Mouse (Mus musculus) lung, postnatal 0 days (tissue): Measurements from ENCODE around the gene Cebpe. TPM values are rescaled to one million over a fixed set of nuclear protein-coding genes. Genes with fewer than 3 reads are reported as not detected.

ENCODE experiments used
- ATAC-seq: fragments of 200-750 bp; cut with Nextera tagmentation; 2 replicates; pipeline ENCODE4 v1.8.0; 2017; ENCODE audit warnings: moderate library complexity
- DNase-seq: peaks from one replicate; pipeline ENCODE4 v3.0.0-alpha.2; 2016; ENCODE audit warnings: low spot score
- H3K27ac ChIP-seq: fragments of 300-500 bp; sonication (generic); 2 replicates; pipeline ENCODE4 v1.5.1; 2014; ENCODE audit warnings: antibody characterized with exemption, mild to moderate bottlenecking, low read length, mixed read lengths
- H3K27me3 ChIP-seq: fragments of 300-500 bp; sonication (generic); replicated peaks from 2 replicates; pipeline ENCODE4 v1.6.1; 2014; ENCODE audit warnings: low read length, mixed read lengths; ENCODE audit not compliant: insufficient read depth
- H3K36me3 ChIP-seq: fragments of 300-500 bp; sonication (generic); 2 replicates; pipeline ENCODE4 v1.6.1; 2014; ENCODE audit warnings: low read length, mixed read lengths; ENCODE audit not compliant: insufficient read depth
- H3K4me1 ChIP-seq: fragments of 300-500 bp; sonication (generic); 2 replicates; pipeline ENCODE4 v1.6.1; 2014; ENCODE audit warnings: antibody characterized with exemption, low read depth, low read length, mixed read lengths; ENCODE audit not compliant: insufficient read depth
- H3K4me2 ChIP-seq: fragments of 300-500 bp; sonication (generic); replicated peaks from 2 replicates; pipeline ENCODE4 v1.6.1; 2014; ENCODE audit warnings: low read depth, mild to moderate bottlenecking, low read length, moderate library complexity, mixed read lengths
- H3K4me3 ChIP-seq: fragments of 300-500 bp; sonication (generic); 2 replicates; pipeline ENCODE4 v1.5.1; 2014; ENCODE audit warnings: low read depth, low read length
- H3K9ac ChIP-seq: fragments of 300-500 bp; sonication (generic); replicated peaks from 2 replicates; pipeline ENCODE4 v1.6.1; 2014; ENCODE audit warnings: low read depth, mild to moderate bottlenecking
- H3K9me3 ChIP-seq: fragments of 300-500 bp; sonication (generic); 2 replicates; pipeline ENCODE4 v1.6.1; 2016; ENCODE audit warnings: low read length, mixed read lengths
- CTCF ChIP-seq: IDR thresholded peaks from 2 replicates; pipeline ENCODE4 v1.5.1; 2016; ENCODE audit warnings: antibody characterized with exemption, mild to moderate bottlenecking
- EP300 ChIP-seq: IDR thresholded peaks from 2 replicates; pipeline ENCODE4 v1.6.1; 2016; ENCODE audit warnings: antibody characterized with exemption, mild to moderate bottlenecking, control low read depth
- WGBS: fragments of 180-500 bp; shearing (Covaris S2); extraction: QIAGEN DNeasy Blood & Tissue Kit; methylation state at CpG from one replicate; pipeline ENCODE4 v1.1.7; 2014; 5-methylcytosine and 5-hydroxymethylcytosine counted together
- polyA plus RNA-seq: library from polyadenylated mRNA; unstranded; fragments of >200 nt; fragmentation: Nextera tagmentation; extraction: Ambion mirVana; gene quantifications from 2 replicates; pipeline ENCODE4 v1.2.1, GENCODE M21; 2015

Cebpe gene
- polyA plus RNA-seq, 1 experiment from 2014 or later: 0.58 TPM

GRCm38 (mm10) chr14:54749238-54749637, 37.3 kb upstream of the Cebpe start:
- WGBS: 45% methylated on average over 4 of the region's 4 CpGs
- TF ChIP-seq EP300 (no peak), CTCF (no peak)
- H3K4me2 ChIP-seq: no peak overlapping the region
- DNase-seq (no peak), ATAC-seq (no peak)
- no peak overlapping the region for H3K9ac ChIP-seq
- H3K27ac ChIP-seq: no peak overlapping the region
- H3K36me3 ChIP-seq: no peaks in the 10 kb centered on the region
- no peaks in the 10 kb centered on the region for H3K9me3 ChIP-seq
- no peaks in the 10 kb centered on the region for H3K4me1 ChIP-seq
- no peaks in the 10 kb centered on the region for H3K27me3 ChIP-seq
- no peak overlapping the region for H3K4me3 ChIP-seq

- WGBS: 64% methylated on average over 16 of the region's 16 CpGs
- no peak overlapping the region for H3K27ac ChIP-seq
- no peaks in the 10 kb centered on the region for H3K27me3 ChIP-seq
- peak; percentile 12; the same call in 1 of the 2 replicates for ATAC-seq
- no peak for DNase-seq
- no peak overlapping the region for H3K9ac ChIP-seq
- H3K4me2 ChIP-seq: no peak overlapping the region
- no peaks in the 10 kb centered on the region for H3K36me3 ChIP-seq
- no peak overlapping the region for H3K4me3 ChIP-seq
- no peaks in the 10 kb centered on the region for H3K4me1 ChIP-seq
- H3K9me3 ChIP-seq: no peaks in the 10 kb centered on the region
- no peak for TF ChIP-seq CTCF
- no peak for TF ChIP-seq EP300
These were observed 36.3 kb upstream of the Cebpe start for GRCm38 (mm10) chr14:54747942-54748917.

GRCm38 (mm10) chr14:54746038-54746437, 34.1 kb upstream of the Cebpe start:
- WGBS: 83% methylated on average over 9 of the region's 9 CpGs
- Histone ChIP-seq H3K9me3 (no peaks in the 10 kb centered on the region), H3K36me3 (no peaks in the 10 kb centered on the region), H3K4me1 (no peaks in the 10 kb centered on the region), H3K27ac (no peak overlapping the region), H3K4me3 (no peak overlapping the region), H3K4me2 (no peak overlapping the region), H3K9ac (no peak overlapping the region), H3K27me3 (no peaks in the 10 kb centered on the region)
- ATAC-seq (no peak), DNase-seq (no peak)
- TF ChIP-seq EP300 (no peak), CTCF (no peak)

- Histone ChIP-seq H3K27ac (no peak overlapping the region), H3K4me2 (no peak overlapping the region), H3K4me3 (no peak overlapping the region), H3K27me3 (no peaks in the 10 kb centered on the region), H3K9ac (no peak overlapping the region), H3K4me1 (no peaks in the 10 kb centered on the region), H3K9me3 (no peaks in the 10 kb centered on the region), H3K36me3 (no peaks in the 10 kb centered on the region)
- ATAC-seq: no peak
- 39% methylated on average over 8 of the region's 8 CpGs for WGBS
- no peak for DNase-seq
- TF ChIP-seq CTCF: no peak
- TF ChIP-seq EP300: no peak
These were observed 32.5 kb upstream of the Cebpe start for GRCm38 (mm10) chr14:54744473-54744872.

- Histone ChIP-seq H3K9ac (no peak overlapping the region), H3K4me1 (no peaks in the 10 kb centered on the region), H3K4me2 (no peak overlapping the region), H3K9me3 (no peaks in the 10 kb centered on the region), H3K4me3 (no peak overlapping the region), H3K27me3 (no peaks in the 10 kb centered on the region), H3K27ac (no peak overlapping the region), H3K36me3 (no peaks in the 10 kb centered on the region)
- DNase-seq (no peak), ATAC-seq (no peak)
- no peak for TF ChIP-seq CTCF
- TF ChIP-seq EP300: no peak
- 38% methylated on average over 2 of the region's 2 CpGs for WGBS
These were observed 30.4 kb upstream of the Cebpe start for GRCm38 (mm10) chr14:54742375-54742774.

GRCm38 (mm10) chr14:54741721-54742120, 29.7 kb upstream of the Cebpe start:
- H3K9ac ChIP-seq: no peak overlapping the region
- 74% methylated on average over 6 of the region's 6 CpGs for WGBS
- no peaks in the 10 kb centered on the region for H3K27me3 ChIP-seq

More at GRCm38 (mm10) chr14:54741721-54742120, 29.7 kb upstream of the Cebpe start:
- no peak overlapping the region for H3K27ac ChIP-seq
- H3K36me3 ChIP-seq: no peaks in the 10 kb centered on the region
- no peak overlapping the region for H3K4me2 ChIP-seq
- no peaks in the 10 kb centered on the region for H3K4me1 ChIP-seq
- no peaks in the 10 kb centered on the region for H3K9me3 ChIP-seq
- H3K4me3 ChIP-seq: no peak overlapping the region
- DNase-seq (no peak), ATAC-seq (no peak)
- no peak for TF ChIP-seq CTCF
- no peak for TF ChIP-seq EP300
